Mouse (Mus musculus) liver, adult 2 months (tissue): ENCODE data around the gene Tut1.

Experiments
- CTCF ChIP-seq: fragments of 200-500 bp; IDR thresholded peaks from 2 replicates; pipeline ENCODE4 v1.5.1; 2011; ENCODE audit warnings: low read depth, low read length, control low read depth
- POLR2A ChIP-seq: fragments of 200-500 bp; IDR thresholded peaks from 2 replicates; pipeline ENCODE4 v1.6.1; 2011; ENCODE audit warnings: low read length, control low read depth; ENCODE audit not compliant: insufficient read depth; ENCODE audit errors: extremely low read depth

DNA sequence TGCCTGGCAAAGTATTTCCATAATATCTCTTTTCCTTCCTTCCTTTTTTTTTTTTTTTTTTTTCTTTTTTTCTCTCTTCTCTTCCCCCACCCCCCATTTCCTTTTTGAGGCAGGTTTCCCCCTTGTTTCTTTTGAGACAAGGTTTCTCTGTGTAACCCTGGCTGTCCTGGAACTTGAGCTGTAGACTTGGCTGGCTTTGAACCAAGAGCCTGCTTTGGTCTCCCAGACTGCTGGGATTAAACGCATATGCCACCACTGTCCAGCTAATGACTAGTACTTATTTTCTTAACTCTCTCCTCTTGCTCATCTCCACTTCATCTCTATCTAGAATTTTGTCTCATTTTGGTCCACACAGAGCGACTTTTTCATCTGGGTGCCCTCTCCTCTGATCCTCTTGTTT is 10.6 kb upstream of the Tut1 start:
- TF ChIP-seq CTCF (no peak), POLR2A (no peak)
